Mouse (Mus musculus) brain, embryonic 14.5 days (tissue): ENCODE data around the gene Mtmr4.

ENCODE experiments used
- CTCF ChIP-seq: fragments of 200-500 bp; IDR thresholded peaks from 2 replicates; pipeline ENCODE4 v1.5.1; 2012; ENCODE audit warnings: inconsistent platforms, mild to moderate bottlenecking, moderate library complexity, borderline replicate concordance; ENCODE audit not compliant: insufficient read depth, insufficient read length; ENCODE audit errors: extremely low read depth
- POLR2A ChIP-seq: fragments of 200-500 bp; IDR thresholded peaks from 2 replicates; pipeline ENCODE4 v1.6.1; 2012; ENCODE audit warnings: mild to moderate bottlenecking, inconsistent platforms, borderline replicate concordance; ENCODE audit not compliant: poor library complexity, insufficient read depth, insufficient read length, severe bottlenecking; ENCODE audit errors: extremely low read depth

DNA sequence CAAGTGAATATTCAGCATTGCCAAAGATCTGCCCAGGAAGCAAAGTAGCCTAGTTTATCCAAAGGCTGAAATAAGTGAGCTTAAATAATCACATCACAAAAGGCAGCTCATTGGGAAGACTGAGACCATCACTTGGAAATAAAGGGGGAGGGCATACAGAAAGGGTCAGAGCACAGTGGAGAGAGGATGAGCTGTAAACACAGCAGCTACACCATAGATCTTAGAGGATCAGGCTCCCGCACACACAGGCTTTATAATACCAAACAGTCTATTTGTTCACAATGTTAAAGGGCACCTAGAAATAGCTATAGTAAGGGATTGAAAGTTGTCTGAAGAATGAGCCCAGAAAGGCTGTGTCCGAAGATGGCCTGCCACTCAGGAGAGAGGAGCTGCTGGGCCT is 46.8 kb downstream of the Mtmr4 start:
- no peak for TF ChIP-seq CTCF
- no peak for TF ChIP-seq POLR2A
